Mouse (Mus musculus) forebrain, embryonic 11.5 days (tissue): ENCODE measurements around the gene Hs2st1. TPM values are rescaled to one million over a fixed set of nuclear protein-coding genes. Genes with fewer than 3 reads are reported as not detected.

Experiments used
- ATAC-seq: fragments of 200-750 bp; cut with Nextera tagmentation; replicated peaks from 2 replicates; pipeline ENCODE4 v1.8.0; 2017; ENCODE audit warnings: moderate TSS enrichment; ENCODE audit not compliant: low FRiP score
- DNase-seq: peaks from one replicate; pipeline ENCODE4 v3.0.0-alpha.2; 2017; ENCODE audit warnings: low spot score
- H3K27ac ChIP-seq: fragments of 300-500 bp; sonication (generic); 2 replicates; pipeline ENCODE4 v1.5.1; 2014; ENCODE audit warnings: low read depth, low read length
- H3K27me3 ChIP-seq: fragments of 300-500 bp; sonication (generic); 2 replicates; pipeline ENCODE4 v1.6.1; 2014; ENCODE audit warnings: mild to moderate bottlenecking, low read length, mixed read lengths; ENCODE audit not compliant: control insufficient read depth, insufficient read depth
- H3K36me3 ChIP-seq: fragments of 300-500 bp; sonication (generic); 2 replicates; pipeline ENCODE4 v1.6.1; 2014; ENCODE audit warnings: mild to moderate bottlenecking, low read length, moderate library complexity, mixed read lengths; ENCODE audit not compliant: control insufficient read depth, insufficient read depth
- H3K4me1 ChIP-seq: fragments of 300-500 bp; sonication (generic); replicated peaks from 2 replicates; pipeline ENCODE4 v1.6.1; 2014; ENCODE audit warnings: low read length, mixed read lengths; ENCODE audit not compliant: control insufficient read depth, insufficient read depth
- H3K4me2 ChIP-seq: fragments of 300-500 bp; sonication (generic); 2 replicates; pipeline ENCODE4 v1.6.1; 2014; ENCODE audit warnings: low read depth, mild to moderate bottlenecking, low read length, moderate library complexity, mixed read lengths; ENCODE audit not compliant: severe bottlenecking
- H3K4me3 ChIP-seq: fragments of 300-500 bp; sonication (generic); 2 replicates; pipeline ENCODE4 v1.5.1; 2014; ENCODE audit warnings: low read depth, low read length
- H3K9ac ChIP-seq: fragments of 300-500 bp; sonication (generic); 2 replicates; pipeline ENCODE4 v1.6.1; 2014; ENCODE audit warnings: low read length
- H3K9me3 ChIP-seq: fragments of 300-500 bp; sonication (generic); 2 replicates; pipeline ENCODE4 v1.6.1; 2016; ENCODE audit warnings: low read length, mixed read lengths; ENCODE audit not compliant: control insufficient read depth
- WGBS: fragments of 180-500 bp; shearing (Covaris S2); extraction: QIAGEN DNeasy Blood & Tissue Kit; methylation state at CpG from one replicate; pipeline ENCODE4 v1.1.7; 2014; 5-methylcytosine and 5-hydroxymethylcytosine counted together
- polyA plus RNA-seq: library from polyadenylated mRNA; unstranded; fragments of >200 nt; fragmentation: Nextera tagmentation; extraction: Ambion mirVana; gene quantifications from 2 replicates; pipeline ENCODE4 v1.2.1, GENCODE M21; 2014

Hs2st1 gene
- polyA plus RNA-seq, result 25.3 and 26.8 TPM in 2 replicates

DNA sequence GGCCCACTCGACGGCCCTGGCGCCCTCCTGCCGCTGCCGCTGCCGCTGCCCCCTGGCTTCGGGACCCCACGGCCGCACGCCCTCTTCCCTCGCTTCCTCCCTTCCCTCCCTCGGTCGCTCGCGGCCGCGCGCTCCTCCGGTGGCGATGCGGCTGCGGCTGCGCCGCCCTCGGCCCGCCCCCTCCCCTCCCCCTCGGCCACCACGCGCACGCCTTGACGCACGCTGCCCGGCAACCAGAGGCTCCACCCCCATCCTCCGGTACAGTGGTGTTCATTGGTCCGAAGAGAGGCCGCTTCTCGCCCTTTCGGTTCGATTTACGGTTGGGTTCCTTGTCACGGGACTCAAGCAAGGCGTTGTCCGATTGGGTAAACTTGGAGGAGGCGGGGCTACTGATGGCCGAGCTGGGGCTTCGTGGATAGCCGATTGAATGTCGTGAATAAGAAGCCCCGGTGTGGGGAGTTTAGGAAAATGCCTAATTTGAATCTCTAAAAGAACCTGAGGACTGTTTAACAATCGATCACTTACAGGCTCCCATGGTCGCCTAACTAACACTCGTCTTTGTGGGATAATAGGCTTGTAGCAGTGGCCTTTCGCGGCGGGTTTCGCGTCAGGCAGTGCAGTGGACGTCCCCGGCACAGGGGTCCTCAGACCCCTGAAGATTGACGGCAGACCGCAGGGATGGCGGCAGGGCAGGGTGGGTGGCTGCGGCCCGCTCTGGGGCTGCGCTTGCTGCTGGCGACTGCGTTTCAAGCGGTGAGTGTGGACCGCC is at the start of gene Hs2st1, which contains the start of gene Selenof:
Gene Hs2st1 (minus strand): TSS at position 135 of the 769 bp plus-strand sequence.
Gene Selenof (plus strand): TSS at position 258 of the 769 bp plus-strand sequence.
- H3K4me3 ChIP-seq, result peak within 1 kb of the TSS; percentile 86

GRCm38 (mm10) chr3:144617633-144618180 is 47.7 kb upstream of the Hs2st1 start:
- Histone ChIP-seq H3K4me1 (no peaks in the 10 kb centered on the region), H3K4me3 (no peak overlapping the region), H3K4me2 (no peak overlapping the region), H3K27ac (no peak overlapping the region), H3K27me3 (no peaks in the 10 kb centered on the region), H3K9me3 (no peaks in the 10 kb centered on the region), H3K36me3 (no peaks in the 10 kb centered on the region), H3K9ac (no peak overlapping the region)
- no peak for DNase-seq
- no peak for ATAC-seq
- WGBS, result 90% methylated on average over 10 of the region's 10 CpGs

More for the DNA sequence above, at the start of gene Hs2st1, which contains the start of gene Selenof:
- no peaks in the 10 kb centered on the region for H3K27me3 ChIP-seq
- H3K9me3 ChIP-seq, result no peaks in the 10 kb centered on the region
- H3K27ac ChIP-seq, result peak within 1 kb of the TSS; percentile 94
- peaks cover 3% of the 10 kb centered on the region; the same call in 1 of the 2 replicates for H3K36me3 ChIP-seq
- peak; percentile 97 for ATAC-seq
- H3K4me1 ChIP-seq, result peaks cover 8% of the 10 kb centered on the region
- H3K4me2 ChIP-seq, result peak within 1 kb of the TSS; percentile 84
- WGBS, result under 1% methylated on average over 52 of the region's 69 CpGs
- peak; percentile 99 for DNase-seq
- peak within 1 kb of the TSS; percentile 90 for H3K9ac ChIP-seq

DNA sequence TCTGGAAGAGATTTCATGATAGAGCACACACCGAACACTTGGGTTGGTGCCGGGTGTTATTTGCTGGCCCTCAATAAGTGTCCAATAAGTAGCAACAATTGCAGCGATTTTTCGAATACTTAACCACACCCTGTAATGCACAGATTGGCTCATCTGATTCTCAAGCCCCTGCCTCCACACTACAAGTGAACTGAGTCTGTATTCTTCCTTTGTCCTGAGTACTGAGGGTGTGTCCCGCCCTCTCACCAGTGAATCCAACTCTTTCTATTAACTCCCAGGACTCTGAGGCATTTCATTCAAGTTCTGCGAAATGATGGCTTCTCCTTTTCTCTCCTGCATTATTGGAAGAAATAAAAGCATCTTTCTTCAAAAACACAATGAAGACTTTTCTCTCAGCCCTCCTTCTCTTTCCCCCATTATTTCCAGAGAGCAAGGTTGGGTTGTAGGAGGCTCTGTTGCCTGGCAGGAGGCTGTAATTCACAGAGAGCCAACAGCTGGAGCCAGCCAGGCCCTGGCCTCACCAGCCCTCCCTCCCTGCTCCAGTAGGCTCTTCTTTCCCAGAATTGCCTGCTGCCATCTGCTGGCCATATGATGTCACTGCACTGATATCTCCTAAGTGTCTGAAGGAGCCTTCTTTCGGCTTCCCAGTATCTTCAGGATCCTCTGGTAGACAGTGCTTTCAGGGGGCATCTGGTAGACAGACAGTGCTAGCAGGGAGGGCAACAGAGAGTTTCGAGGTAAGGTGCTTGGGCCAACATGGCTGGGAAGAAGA is 46.9 kb upstream of the Hs2st1 start:
- Histone ChIP-seq H3K27me3 (no peaks in the 10 kb centered on the region), H3K4me3 (no peak overlapping the region), H3K9ac (no peak overlapping the region), H3K27ac (peak overlapping the region; percentile 51; the same call in 1 of the 2 replicates), H3K4me1 (0 out of 2 replicates have a peak, but pooled peaks cover 2% of the 10 kb centered on the region), H3K9me3 (no peaks in the 10 kb centered on the region), H3K36me3 (no peaks in the 10 kb centered on the region), H3K4me2 (no peak overlapping the region)
- ATAC-seq (peak; percentile 97), DNase-seq (peak; percentile 89)
- WGBS, result 48% methylated on average over 8 of the region's 8 CpGs

GRCm38 (mm10) chr3:144615459-144615858 is 45.5 kb upstream of the Hs2st1 start:
- Histone ChIP-seq H3K27me3 (no peaks in the 10 kb centered on the region), H3K4me3 (no peak overlapping the region), H3K9me3 (no peaks in the 10 kb centered on the region), H3K9ac (no peak overlapping the region), H3K4me2 (no peak overlapping the region), H3K27ac (no peak overlapping the region), H3K4me1 (0 out of 2 replicates have a peak, but pooled peaks cover 2% of the 10 kb centered on the region), H3K36me3 (no peaks in the 10 kb centered on the region)
- ATAC-seq, result no peak
- no peak for DNase-seq
- WGBS, result 91% methylated on average over 9 of the region's 9 CpGs

DNA sequence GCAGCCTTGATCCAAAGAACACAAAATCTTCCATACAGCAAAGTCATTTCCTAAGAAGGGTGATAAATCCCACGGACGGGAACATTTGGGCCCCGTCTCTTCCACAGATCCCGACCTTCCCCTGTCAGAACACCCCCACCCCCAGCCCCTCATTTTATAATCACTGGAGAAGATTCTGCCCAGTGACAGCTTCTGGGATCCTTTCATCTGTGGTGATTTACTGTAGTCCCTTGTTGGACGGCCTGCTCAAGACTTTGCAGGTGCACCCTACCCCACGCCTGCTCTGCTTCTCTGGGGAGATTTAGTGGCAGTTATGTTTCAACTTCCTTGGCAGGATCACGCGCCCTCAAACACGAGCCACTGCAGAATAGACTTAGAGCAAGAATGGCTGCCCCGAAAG is 44.7 kb upstream of the Hs2st1 start:
- Histone ChIP-seq H3K27me3 (no peaks in the 10 kb centered on the region), H3K9me3 (no peaks in the 10 kb centered on the region), H3K4me1 (0 out of 2 replicates have a peak, but pooled peaks cover 2% of the 10 kb centered on the region), H3K36me3 (no peaks in the 10 kb centered on the region), H3K9ac (no peak overlapping the region), H3K4me3 (no peak overlapping the region), H3K27ac (no peak overlapping the region), H3K4me2 (no peak overlapping the region)
- 92% methylated on average over 10 of the region's 10 CpGs for WGBS
- ATAC-seq (no peak), DNase-seq (no peak)

DNA sequence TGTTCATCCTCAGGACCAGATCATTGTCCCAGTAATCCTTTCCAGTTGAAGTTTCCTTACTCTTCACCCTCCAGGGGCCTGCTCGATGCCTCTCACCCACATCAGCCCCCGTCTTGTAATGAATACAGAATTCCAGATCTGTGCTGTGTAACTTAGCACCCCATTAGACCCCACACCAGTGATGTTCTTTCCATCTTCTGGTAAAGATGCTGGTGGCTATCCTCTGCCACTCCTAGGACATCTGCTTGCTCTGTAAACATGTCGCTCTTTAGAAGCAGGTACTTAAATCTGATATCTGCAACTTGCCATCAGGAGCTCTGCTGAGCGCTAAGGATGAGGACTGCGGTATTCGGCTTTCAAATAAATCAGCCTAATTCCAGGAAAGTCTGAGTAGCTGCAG is 44.3 kb upstream of the Hs2st1 start:
- H3K4me2 ChIP-seq, result no peak overlapping the region

DNA sequence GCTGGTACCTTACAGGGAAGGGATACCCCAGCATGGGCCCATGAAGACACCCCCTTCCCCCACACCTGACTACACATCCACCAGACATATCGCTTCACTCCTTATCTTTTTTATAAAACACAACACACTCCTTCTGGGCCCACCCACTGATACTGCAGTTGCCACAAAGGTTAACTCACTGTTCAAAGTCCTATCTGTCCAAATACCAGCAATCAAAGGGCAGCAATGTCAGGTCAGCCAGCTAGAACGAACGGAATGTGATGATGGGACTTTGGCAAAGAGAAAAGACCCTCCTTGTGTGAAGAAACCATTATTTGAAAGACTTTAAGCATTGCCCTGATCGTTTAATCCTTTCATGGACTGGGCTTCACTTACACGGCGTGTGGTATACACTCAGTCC is 42.4 kb upstream of the Hs2st1 start:
- 74% methylated on average over 6 of the region's 6 CpGs for WGBS
- H3K4me2 ChIP-seq, result no peak overlapping the region
- H3K4me3 ChIP-seq, result no peak overlapping the region
- no peaks in the 10 kb centered on the region for H3K27me3 ChIP-seq
- no peaks in the 10 kb centered on the region for H3K36me3 ChIP-seq
- DNase-seq, result no peak
- H3K9me3 ChIP-seq, result no peaks in the 10 kb centered on the region
- ATAC-seq, result no peak
- H3K9ac ChIP-seq, result no peak overlapping the region
- 0 out of 2 replicates have a peak, but pooled peaks cover 2% of the 10 kb centered on the region for H3K4me1 ChIP-seq
- H3K27ac ChIP-seq, result no peak overlapping the region

More for the DNA sequence above, 44.3 kb upstream of the Hs2st1 start:
- no peak for ATAC-seq
- Histone ChIP-seq H3K9me3 (no peaks in the 10 kb centered on the region), H3K4me1 (0 out of 2 replicates have a peak, but pooled peaks cover 2% of the 10 kb centered on the region), H3K4me3 (no peak overlapping the region), H3K27me3 (no peaks in the 10 kb centered on the region), H3K9ac (no peak overlapping the region), H3K36me3 (no peaks in the 10 kb centered on the region), H3K27ac (no peak overlapping the region)
- no peak for DNase-seq
- 88% methylated on average over 6 of the region's 6 CpGs for WGBS

DNA sequence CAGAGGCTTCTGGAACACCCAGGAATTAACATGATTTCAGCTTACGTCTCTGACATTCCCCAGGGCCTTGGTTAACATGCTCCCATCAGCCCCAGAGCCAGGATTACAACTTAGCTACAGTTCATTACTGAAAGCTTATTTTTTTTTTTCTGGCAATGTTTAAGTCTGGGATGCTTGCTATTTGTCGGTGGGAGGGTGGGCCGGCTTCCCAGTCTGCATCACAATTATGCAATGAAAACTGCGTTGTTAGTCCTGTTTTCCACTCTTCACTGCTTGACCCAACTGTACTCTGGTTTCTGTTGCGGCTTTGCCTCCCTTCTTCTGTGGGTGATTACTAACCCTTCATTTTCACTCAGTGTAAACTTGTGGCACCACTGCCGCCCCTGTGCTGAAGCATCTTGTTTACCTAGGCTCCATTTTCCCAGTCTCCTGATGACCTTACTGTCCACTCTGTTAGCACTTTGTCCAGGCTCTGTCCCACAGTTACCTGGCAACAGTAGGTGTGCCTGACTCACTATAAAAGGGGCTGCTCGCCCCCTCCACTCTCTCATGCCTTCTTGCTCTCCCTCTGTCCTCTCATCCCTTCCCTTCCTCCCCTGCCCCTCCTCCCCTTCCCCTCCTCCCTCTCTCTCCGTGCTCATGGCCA is 41.8 kb upstream of the Hs2st1 start:
- no peaks in the 10 kb centered on the region for H3K9me3 ChIP-seq
- no peak for ATAC-seq
- H3K4me2 ChIP-seq, result no peak overlapping the region
- WGBS, result 66% methylated on average over 8 of the region's 8 CpGs
- no peak overlapping the region for H3K4me3 ChIP-seq
- no peak for DNase-seq
- no peaks in the 10 kb centered on the region for H3K36me3 ChIP-seq
- H3K9ac ChIP-seq, result no peak overlapping the region
- no peaks in the 10 kb centered on the region for H3K27me3 ChIP-seq
- H3K4me1 ChIP-seq, result 0 out of 2 replicates have a peak, but pooled peaks cover 2% of the 10 kb centered on the region
- H3K27ac ChIP-seq, result no peak overlapping the region
